Mouse (Mus musculus): Measurements from ENCODE around the gene Coro2a. TPM values are rescaled to one million over a fixed set of nuclear protein-coding genes. Genes with fewer than 3 reads are reported as not detected.

The Coro2a gene
- total and polyA plus RNA-seq, 3 experiments = 0.35 to 6.8 TPM; not detected in 1

- H3K27ac ChIP-seq (ENCODE audit: control insufficient read depth, low read depth, low read length) = no peak overlapping the region
- no peaks in the 10 kb centered on the region for H3K27me3 ChIP-seq (ENCODE audit: control insufficient read depth in 1 of 2, insufficient read depth in 2 of 2, low read length in 2 of 2)
- peaks cover 0 to 6% of the 10 kb centered on the region in 2 experiments; a peak in 2 of 4 replicates for H3K4me1 ChIP-seq (ENCODE audit: control insufficient read depth in 1 of 2, insufficient read depth in 2 of 2, low read length in 2 of 2)
- no peak for DNase-seq (ENCODE audit: low read depth, low spot score)
- H3K79me2 ChIP-seq (ENCODE audit: control insufficient read depth, insufficient read depth, low read length, poor library complexity) = no peaks in the 10 kb centered on the region; the same call in 1 of the 2 replicates
- TF ChIP-seq JUND (IDR thresholded peaks at IDR 0.05; ENCODE audit: low read depth, low read length) = no peak
- TF ChIP-seq RAD21 (IDR thresholded peaks at IDR 0.05; ENCODE audit: low read depth, low read length) = no peak
- TF ChIP-seq RCOR1 (IDR thresholded peaks at IDR 0.05; ENCODE audit: low read depth, low read length) = no peak
- TF ChIP-seq MXI1 (IDR thresholded peaks at IDR 0.05; ENCODE audit: low read depth, low read length) = no peak
- no peak for TF ChIP-seq TBP (IDR thresholded peaks at IDR 0.05; ENCODE audit: low read depth, low read length)
- TF ChIP-seq MYC (IDR thresholded peaks at IDR 0.05; ENCODE audit: low read depth, low read length) = no peak
- TF ChIP-seq MEF2A (IDR thresholded peaks at IDR 0.05; ENCODE audit: extremely low read depth, insufficient replicate concordance, low read depth, low read length, poor library complexity, severe bottlenecking) = no peak
- no peak for TF ChIP-seq CTCF (IDR thresholded peaks at IDR 0.05 in 2 of 3, conservative IDR thresholded peaks at IDR 0.05 in 1 of 3; ENCODE audit: control insufficient read depth in 1 of 3, insufficient read depth in 1 of 3, low read depth in 2 of 3, low read length in 3 of 3, poor library complexity in 1 of 3, severe bottlenecking in 1 of 3)
- TF ChIP-seq TCF12 (IDR thresholded peaks at IDR 0.05; ENCODE audit: low read depth, low read length) = no peak
- no peak for TF ChIP-seq NELFE (IDR thresholded peaks at IDR 0.05; ENCODE audit: low read depth, low read length)
- TF ChIP-seq GABPA (IDR thresholded peaks at IDR 0.05; ENCODE audit: low read depth, low read length) = no peak
- TF ChIP-seq POLR2A (IDR thresholded peaks at IDR 0.05; ENCODE audit: control insufficient read depth in 1 of 2, insufficient read depth in 1 of 2, low read depth in 1 of 2, low read length in 2 of 2, poor library complexity in 1 of 2) = no peak
- TF ChIP-seq POLR2AphosphoS5 (IDR thresholded peaks at IDR 0.05; ENCODE audit: borderline replicate concordance, low read depth, low read length) = no peak
- TF ChIP-seq UBTF (IDR thresholded peaks at IDR 0.05; ENCODE audit: borderline replicate concordance, insufficient read depth, low read depth, low read length) = no peak
- no peak for TF ChIP-seq ETS1 (IDR thresholded peaks at IDR 0.05; ENCODE audit: low read depth, low read length)
- TF ChIP-seq CHD1 (IDR thresholded peaks at IDR 0.05; ENCODE audit: low read depth, low read length) = no peak
- TF ChIP-seq GATA1 (IDR thresholded peaks at IDR 0.05; ENCODE audit: low read depth, low read length) = no peak
- no peaks in the 10 kb centered on the region for H3K9me3 ChIP-seq (replicated peaks; ENCODE audit: insufficient read depth, low read length)
- H3K9ac ChIP-seq (ENCODE audit: control insufficient read depth, low read depth, low read length, poor library complexity, severe bottlenecking) = no peak overlapping the region
- no peaks in the 10 kb centered on the region for H3K36me3 ChIP-seq (ENCODE audit: control insufficient read depth in 1 of 2, insufficient read depth in 2 of 2, low read length in 2 of 2)
- no peak overlapping the region for H3K4me3 ChIP-seq (ENCODE audit: control insufficient read depth in 1 of 2, insufficient read depth in 1 of 2, low read depth in 2 of 2, low read length in 2 of 2)
Measured at GRCm38 (mm10) chr4:46625101-46625500, 23.1 kb upstream of the Coro2a start.

GRCm38 (mm10) chr4:46623007-46623406, 21.0 kb upstream of the Coro2a start:
- Histone ChIP-seq H3K9me3 (replicated peaks; ENCODE audit: insufficient read depth, low read length) (no peaks in the 10 kb centered on the region), H3K36me3 (ENCODE audit: control insufficient read depth in 1 of 2, insufficient read depth in 2 of 2, low read length in 2 of 2) (no peaks in the 10 kb centered on the region), H3K79me2 (ENCODE audit: control insufficient read depth, insufficient read depth, low read length, poor library complexity) (no peaks in the 10 kb centered on the region; the same call in 1 of the 2 replicates), H3K4me3 (ENCODE audit: control insufficient read depth in 1 of 2, insufficient read depth in 1 of 2, low read depth in 2 of 2, low read length in 2 of 2) (no peak overlapping the region), H3K27me3 (ENCODE audit: control insufficient read depth in 1 of 2, insufficient read depth in 2 of 2, low read length in 2 of 2) (no peaks in the 10 kb centered on the region), H3K27ac (ENCODE audit: control insufficient read depth, low read depth, low read length) (no peak overlapping the region), H3K9ac (ENCODE audit: control insufficient read depth, low read depth, low read length, poor library complexity, severe bottlenecking) (no peak overlapping the region), H3K4me1 (ENCODE audit: control insufficient read depth in 1 of 2, insufficient read depth in 2 of 2, low read length in 2 of 2) (peaks cover 0 to 14% of the 10 kb centered on the region in 2 experiments; a peak in 2 of 4 replicates)
- no peak for TF ChIP-seq CHD2 (IDR thresholded peaks at IDR 0.05; ENCODE audit: low read length)
- DNase-seq (ENCODE audit: low read depth, low spot score) = no peak
